Mouse (Mus musculus) Patski (cell line): ENCODE results near the gene Ano1. TPM values are rescaled to one million over a fixed set of nuclear protein-coding genes. Genes with fewer than 3 reads are reported as not detected.

Experiments
- ATAC-seq: fragments of 100-300 bp; one replicate; pipeline ENCODE4 v1.8.0; 2021
- CTCF ChIA-PET: fragments of 350-600 bp; sonication (Branson Sonifier 250); formaldehyde crosslinking; loops from one replicate; lab custom pipeline; 2022; ENCODE audit warnings: inconsistent platforms; lab: Charles Lee
- POLR2A ChIA-PET: fragments of 350-600 bp; sonication (Branson Sonifier 250); formaldehyde crosslinking; loops from one replicate; lab custom pipeline; 2022; ENCODE audit warnings: antibody characterized with exemption, inconsistent platforms; lab: Charles Lee
- DNase-seq: peaks from one replicate; pipeline ENCODE4 v3.0.0-alpha.2; 2011; ENCODE audit warnings: low read depth, low spot score
- H3K27me3 ChIP-seq: fragments of 371-371 bp; one replicate; pipeline ENCODE4 v1.5.1; 2021
- CTCF ChIP-seq: fragments of 100-300 bp; IDR thresholded peaks from one replicate; pipeline ENCODE4 v1.5.1; 2021
- in situ Hi-C: fragments of 300-500 bp; cut with MboI; formaldehyde crosslinking; loops from 3 replicates; pipeline ENCODE4 v1.11.1; 2018; ENCODE audit warnings: low pct_unique_long_range_greater_than_20kb, mixed read lengths
- polyA plus RNA-seq: library from polyadenylated mRNA; unstranded; gene quantifications from one replicate; pipeline ENCODE4 v1.2.3, GENCODE M21; 2021

Ano1 gene
- polyA plus RNA-seq, 1 experiment from 2014 or later, result 0.49 TPM

DNA sequence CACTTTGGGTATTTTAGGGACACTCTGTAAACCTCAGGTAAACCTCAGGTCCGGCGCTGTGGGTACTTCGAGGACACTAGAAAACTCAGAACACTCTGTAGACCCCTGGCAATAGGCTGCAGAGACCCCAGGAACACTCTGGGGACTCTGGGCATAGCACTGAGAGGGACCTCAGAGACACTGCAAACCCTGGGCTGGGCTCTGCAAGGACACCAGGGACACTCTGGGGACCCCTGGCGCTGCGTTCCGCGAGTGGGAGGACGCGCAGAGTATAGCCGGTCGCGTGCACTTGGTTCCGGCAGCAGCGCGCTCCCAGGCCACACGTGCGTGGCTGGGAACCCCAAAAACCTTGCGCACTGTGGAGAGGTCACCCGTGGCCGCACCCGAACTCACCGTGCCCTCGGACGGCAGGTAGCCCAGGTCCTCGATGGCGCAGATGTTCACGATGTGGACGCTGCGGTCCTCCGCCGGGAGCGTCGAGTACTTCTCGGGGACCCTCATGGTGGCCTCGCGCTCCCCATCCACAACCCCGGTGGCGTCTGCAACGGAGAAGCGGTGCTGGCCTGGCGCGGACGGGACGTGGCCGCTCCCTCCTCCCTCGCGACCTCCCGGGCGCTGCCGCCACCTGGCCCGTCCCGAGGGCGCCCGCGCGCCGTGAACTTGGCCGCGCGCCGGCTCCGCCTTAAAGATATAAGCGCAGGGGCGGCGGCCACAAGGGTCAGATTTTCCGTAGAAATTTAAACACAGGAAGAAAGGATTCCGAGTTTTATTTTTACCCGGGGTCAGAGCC, 73.3 kb downstream of the Ano1 start:
- DNase-seq, result no peak
- ChIA-PET POLR2A (no interaction called here), CTCF (no interaction called here)
- ATAC-seq, result no peak
- in situ Hi-C loops, result no loop called here
- no peak for TF ChIP-seq CTCF
- no peaks in the 10 kb centered on the region for H3K27me3 ChIP-seq

DNA sequence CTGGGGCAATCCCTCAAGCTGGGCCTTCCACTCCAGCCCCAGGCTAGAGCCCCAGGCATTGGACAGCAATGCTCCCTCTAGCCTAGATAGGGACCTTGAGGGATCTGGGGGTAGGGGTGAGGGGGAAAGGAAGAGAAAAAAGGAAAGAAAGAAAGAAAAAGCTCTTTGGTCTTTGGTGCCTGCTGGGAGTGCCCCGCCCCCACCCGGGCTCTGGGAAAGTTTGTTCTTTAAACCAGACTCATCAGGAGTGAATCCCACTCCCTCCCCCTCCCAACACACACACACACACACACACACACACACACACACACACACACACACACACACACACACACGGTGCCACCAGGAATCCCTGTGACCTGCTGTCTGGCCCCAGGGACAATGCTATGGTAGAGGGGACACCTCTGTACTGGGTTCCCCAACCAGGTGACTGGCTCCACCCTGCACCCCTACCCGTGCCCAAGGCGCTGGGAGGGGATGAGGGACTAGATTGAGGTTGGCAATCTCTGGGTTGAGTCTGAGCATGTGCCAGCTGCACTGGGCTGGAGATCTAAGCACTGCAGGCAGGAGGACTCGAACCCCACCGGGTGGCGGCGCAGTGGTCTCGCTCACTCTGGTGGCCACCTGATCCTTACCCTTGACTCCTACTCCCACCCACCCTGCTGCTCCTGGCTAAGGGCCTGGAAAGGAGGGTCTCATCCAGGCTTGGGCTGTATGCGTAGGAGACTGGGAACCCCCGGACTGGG, 74.3 kb downstream of the Ano1 start:
- no peak for ATAC-seq
- in situ Hi-C loops, result no loop called here

DNA sequence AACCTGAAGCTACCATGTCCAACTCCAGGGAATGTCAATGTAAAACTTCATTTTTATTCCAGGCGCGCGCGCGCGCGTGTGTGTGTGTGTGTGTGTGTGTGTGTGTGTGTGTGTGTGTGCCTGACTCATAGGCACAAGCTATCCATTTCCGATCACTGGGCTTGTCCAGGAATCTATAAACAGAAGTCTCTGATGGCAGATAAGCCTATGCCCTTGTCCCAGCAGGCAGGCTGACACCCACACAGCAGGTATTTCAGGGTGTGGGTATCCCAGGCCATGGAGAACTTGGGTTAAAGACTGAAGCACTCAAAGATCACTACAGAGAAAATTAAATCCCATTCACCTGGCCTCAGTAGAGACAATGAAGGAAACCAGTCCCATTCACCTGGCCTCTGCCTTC, 76.1 kb downstream of the Ano1 start:
- DNase-seq (no peak), ATAC-seq (no peak)
- CTCF ChIA-PET, result no interaction called here
- H3K27me3 ChIP-seq, result no peaks in the 10 kb centered on the region
- TF ChIP-seq CTCF, result no peak
- POLR2A ChIA-PET, result no interaction called here
- in situ Hi-C loops, result no loop called here

More for the DNA sequence above, 74.3 kb downstream of the Ano1 start:
- DNase-seq, result no peak
- H3K27me3 ChIP-seq, result no peaks in the 10 kb centered on the region
- ChIA-PET POLR2A (no interaction called here), CTCF (interaction anchor here (1.1 kb wide), 1 partner anchor 9 kb away, joined by 3 read pairs; no protein-coding TSS in a partner anchor)
- TF ChIP-seq CTCF, result no peak

DNA sequence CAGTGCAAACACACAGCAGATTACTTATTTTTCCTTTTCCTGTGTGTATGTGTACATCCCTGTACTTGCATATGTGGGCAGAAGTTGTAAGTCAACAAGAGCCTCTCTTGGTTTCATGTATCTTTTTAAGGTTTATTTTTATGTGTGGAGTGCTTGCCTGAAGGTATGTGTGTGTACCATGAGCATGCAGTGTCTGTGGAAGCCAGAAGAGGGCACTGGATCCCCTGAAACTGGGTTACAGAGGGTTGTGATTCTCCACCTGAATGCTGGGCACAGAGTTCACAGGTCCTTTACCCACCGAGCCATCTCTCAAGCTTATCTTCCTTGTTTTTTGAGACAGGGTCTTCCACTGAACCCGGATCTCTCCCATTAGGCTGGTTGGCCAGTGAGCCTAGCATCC, 81.9 kb downstream of the Ano1 start:
- no peaks in the 10 kb centered on the region for H3K27me3 ChIP-seq
- TF ChIP-seq CTCF, result no peak
- in situ Hi-C loops, result no loop called here
- CTCF ChIA-PET, result interaction anchor here (1.1 kb wide), 1 partner anchor 82 kb away, joined by 3 read pairs; no protein-coding TSS in a partner anchor
- POLR2A ChIA-PET, result no interaction called here
- DNase-seq (no peak), ATAC-seq (no peak)

DNA sequence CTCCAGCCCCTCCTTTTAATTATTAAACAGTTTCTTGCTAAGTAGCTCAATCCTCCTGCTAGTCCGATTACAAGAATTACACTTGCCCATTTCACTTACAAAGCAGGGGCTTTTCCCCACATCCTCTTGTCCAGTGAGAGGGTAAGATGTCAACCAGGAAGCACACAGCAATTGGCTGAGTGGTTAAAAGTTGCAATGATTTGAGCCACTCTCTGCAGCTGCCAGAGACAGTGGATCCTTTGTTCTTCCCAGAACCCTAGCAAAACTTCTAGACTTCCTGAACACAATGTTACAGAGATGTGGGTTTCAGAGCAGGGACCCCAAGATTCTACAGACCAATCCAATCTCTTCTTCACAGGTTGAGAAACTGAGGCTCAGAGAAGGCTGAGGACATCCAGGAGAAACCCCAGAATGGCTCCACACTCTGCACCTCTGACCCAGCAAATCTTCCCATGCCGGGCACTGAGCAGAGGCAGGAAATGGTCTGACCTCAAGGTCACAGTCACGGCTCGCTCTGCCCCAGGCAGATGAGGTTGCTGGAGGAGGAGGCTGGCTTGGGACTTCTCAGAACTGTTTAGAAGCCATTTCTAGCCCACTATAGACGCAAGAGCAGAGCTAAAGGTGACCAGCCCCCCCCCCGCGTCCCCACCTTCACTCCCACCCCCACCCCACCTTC, 83.0 kb downstream of the Ano1 start:
- in situ Hi-C loops, result no loop called here
- POLR2A ChIA-PET, result no interaction called here

DNA sequence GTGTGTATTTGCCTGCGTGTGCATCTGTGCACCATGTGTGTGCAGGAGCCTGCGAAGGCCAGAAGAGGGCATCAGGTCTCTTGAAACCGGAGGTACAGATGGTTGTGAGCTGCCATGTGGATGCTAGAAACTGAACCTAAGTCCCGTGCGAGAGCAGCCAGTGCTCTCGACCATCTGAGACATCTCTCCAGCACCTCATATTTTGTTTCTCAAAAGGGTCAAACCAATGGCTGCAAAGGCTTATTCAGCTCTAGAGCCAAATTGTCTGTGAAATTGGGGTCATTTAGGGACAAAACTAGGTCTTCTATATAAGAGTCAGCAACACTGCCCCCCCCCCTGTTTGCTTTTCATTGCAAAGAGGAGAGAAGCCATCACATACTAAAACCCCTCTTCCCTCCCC, 84.7 kb downstream of the Ano1 start:
- ATAC-seq (no peak), DNase-seq (no peak)
- POLR2A ChIA-PET, result no interaction called here
- TF ChIP-seq CTCF, result no peak
- CTCF ChIA-PET, result interaction anchor here (1.4 kb wide), 1 partner anchor 10 kb away, joined by 4 read pairs; no protein-coding TSS in a partner anchor
- no peaks in the 10 kb centered on the region for H3K27me3 ChIP-seq
- in situ Hi-C loops, result no loop called here

More for the DNA sequence above, 83.0 kb downstream of the Ano1 start:
- no peaks in the 10 kb centered on the region for H3K27me3 ChIP-seq
- ATAC-seq, result no peak
- DNase-seq, result no peak
- CTCF ChIA-PET, result interaction anchor here (1.1 kb wide), 1 partner anchor 8 kb away, joined by 3 read pairs; no protein-coding TSS in a partner anchor
- TF ChIP-seq CTCF, result no peak

DNA sequence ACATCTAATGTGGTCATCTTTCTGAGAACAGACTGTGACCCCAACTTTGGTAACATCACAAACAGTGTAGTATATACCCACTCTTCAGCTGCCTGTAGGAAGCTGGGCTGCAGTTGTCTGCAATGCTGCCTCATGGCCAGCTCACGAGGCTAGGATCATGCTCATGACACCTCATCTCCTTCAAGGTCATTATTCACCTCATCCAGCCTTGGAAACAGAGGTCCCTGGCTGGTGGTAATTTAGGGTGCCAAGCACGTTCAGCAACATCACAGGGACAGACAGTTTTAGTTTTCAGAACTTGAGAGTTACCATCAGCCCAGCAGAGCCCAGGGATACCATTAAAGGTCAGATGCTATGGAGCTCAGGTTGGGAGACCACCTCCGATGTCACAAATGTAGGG, 86.2 kb downstream of the Ano1 start:
- ATAC-seq (no peak), DNase-seq (no peak)
- TF ChIP-seq CTCF, result no peak
- ChIA-PET POLR2A (interaction anchor here (0.9 kb wide), 1 partner anchor 11 kb away, joined by 3 read pairs; no protein-coding TSS in a partner anchor), CTCF (interaction anchor here (1.0 kb wide), 1 partner anchor 8 kb away, joined by 3 read pairs; no protein-coding TSS in a partner anchor)
- in situ Hi-C loops, result no loop called here
- no peaks in the 10 kb centered on the region for H3K27me3 ChIP-seq

DNA sequence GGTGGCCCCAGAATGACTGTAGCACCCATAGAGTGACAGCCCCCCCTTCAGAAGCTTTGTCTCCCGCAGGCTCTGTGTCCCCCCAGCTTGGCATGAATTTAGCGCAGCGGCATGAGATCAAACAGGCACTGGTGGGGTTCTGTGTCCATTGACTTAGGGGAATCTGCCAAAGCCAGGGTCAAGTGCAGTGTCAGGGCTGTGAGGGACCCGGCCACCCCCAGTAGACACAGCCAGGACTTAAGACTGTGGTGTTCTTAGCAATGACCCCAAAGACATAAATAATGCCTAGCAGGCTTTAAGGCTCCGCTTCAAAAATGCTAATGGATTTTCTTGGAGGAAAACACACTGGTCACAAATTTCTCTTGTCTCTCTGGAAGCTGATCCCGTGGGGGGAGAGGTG, 88.2 kb downstream of the Ano1 start:
- in situ Hi-C loops, result no loop called here
- no peak for DNase-seq
- no peaks in the 10 kb centered on the region for H3K27me3 ChIP-seq
- ATAC-seq, result no peak
- POLR2A ChIA-PET, result interaction anchor here (0.6 to 1.3 kb wide), 2 partner anchors 9 to 187 kb away, joined by 3 to 5 read pairs; no protein-coding TSS in a partner anchor
- no peak for TF ChIP-seq CTCF
- CTCF ChIA-PET, result no interaction called here

DNA sequence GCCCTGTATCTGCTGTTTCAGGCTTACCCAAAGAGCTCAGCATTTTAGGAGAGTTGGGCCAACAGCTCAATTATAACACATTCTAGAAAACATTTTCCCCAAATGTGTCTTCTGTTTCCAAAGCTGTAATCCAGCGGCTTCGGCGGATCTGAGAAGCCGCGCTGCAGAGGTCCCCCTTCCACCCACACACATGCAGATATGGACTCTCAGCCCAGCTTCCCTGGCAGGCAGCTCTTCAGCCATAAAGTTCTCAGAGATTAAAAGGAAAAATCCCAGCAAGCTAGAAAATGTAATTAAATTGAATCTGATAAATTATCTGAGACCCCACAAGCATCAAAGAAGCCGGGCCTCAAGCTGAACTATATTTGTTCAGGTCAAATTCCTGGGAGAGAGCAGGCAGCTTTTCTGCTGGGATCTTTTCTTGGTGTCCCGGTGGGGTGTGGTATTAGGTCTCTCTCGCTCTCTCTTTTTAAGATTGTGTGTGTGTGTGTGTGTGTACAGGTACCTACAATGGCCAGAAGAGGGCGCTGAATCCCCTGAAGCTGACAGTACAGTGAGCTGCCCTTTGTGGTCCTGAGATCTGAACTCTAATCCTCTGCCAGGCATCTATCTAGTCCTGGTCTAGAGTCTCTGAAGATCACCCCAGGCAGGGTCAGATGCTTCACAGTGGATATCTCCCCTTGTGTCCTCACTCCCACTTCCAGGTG, 95.4 kb downstream of the Ano1 start:
- ChIA-PET CTCF (interaction anchor here (1.0 to 1.3 kb wide), 3 partner anchors 9 to 26 kb away, joined by 3 to 5 read pairs (median 4); no protein-coding TSS in a partner anchor), POLR2A (no interaction called here)
- in situ Hi-C loops, result no loop called here
- no peaks in the 10 kb centered on the region for H3K27me3 ChIP-seq
- DNase-seq (no peak), ATAC-seq (no peak)
- TF ChIP-seq CTCF, result no peak
